Mouse (Mus musculus): Measurements from ENCODE around the gene Sox4. TPM values are rescaled to one million over a fixed set of nuclear protein-coding genes. Genes with fewer than 3 reads are reported as not detected.

The Sox4 gene
- polyA plus RNA-seq, 1 experiment from 2014 or later: 165 TPM

GRCm38 (mm10) chr13:28949279-28949915 is 4.1 kb downstream of the Sox4 start:
- no peaks in the 10 kb centered on the region for H3K27me3 ChIP-seq (ENCODE audit: control insufficient read depth, insufficient read depth, low read length)
- H3K9ac ChIP-seq (ENCODE audit: low read length): peak overlapping the region; percentile 68
- peak overlapping the region; percentile 58 for H3K4me2 ChIP-seq (ENCODE audit: low read depth)
- peak overlapping the region; percentile 100 for H3K4me3 ChIP-seq (ENCODE audit: low read depth, low read length)
- H3K36me3 ChIP-seq (ENCODE audit: control insufficient read depth, insufficient read depth, low read length): no peaks in the 10 kb centered on the region; the same call in 1 of the 2 replicates
- H3K9me3 ChIP-seq (ENCODE audit: control insufficient read depth, low read length): no peaks in the 10 kb centered on the region
- peak overlapping the region; percentile 64; the same call in 1 of the 2 replicates for H3K27ac ChIP-seq (ENCODE audit: low read depth, low read length)
- H3K4me1 ChIP-seq (ENCODE audit: control insufficient read depth, insufficient read depth, low read length): peaks cover 14% of the 10 kb centered on the region; the same call in 1 of the 2 replicates
- DNase-seq (ENCODE audit: low spot score) (no peak), ATAC-seq (ENCODE audit: insufficient read depth, low FRiP score, low TSS enrichment) (no peak)
- WGBS: 14% methylated on average over 11 of the region's 11 CpGs

GRCm38 (mm10) chr13:28948541-28948940 is 5.0 kb downstream of the Sox4 start:
- H3K4me1 ChIP-seq (ENCODE audit: control insufficient read depth, insufficient read depth, low read length): peaks cover 12% of the 10 kb centered on the region; the same call in 1 of the 2 replicates
- H3K9me3 ChIP-seq (ENCODE audit: control insufficient read depth, low read length): no peaks in the 10 kb centered on the region
- peak overlapping the region; percentile 59 for H3K9ac ChIP-seq (ENCODE audit: low read length)
- H3K27me3 ChIP-seq (ENCODE audit: control insufficient read depth, insufficient read depth, low read length): no peaks in the 10 kb centered on the region
- H3K4me2 ChIP-seq (ENCODE audit: low read depth): peak overlapping the region; percentile 58
- under 1% methylated on average over 10 of the region's 10 CpGs for WGBS
- H3K4me3 ChIP-seq (ENCODE audit: low read depth, low read length): peak overlapping the region; percentile 100
- ATAC-seq (ENCODE audit: insufficient read depth, low FRiP score, low TSS enrichment) (no peak), DNase-seq (ENCODE audit: low spot score) (peak; percentile 77)
- H3K36me3 ChIP-seq (ENCODE audit: control insufficient read depth, insufficient read depth, low read length): no peaks in the 10 kb centered on the region; the same call in 1 of the 2 replicates
- peak overlapping the region; percentile 54; the same call in 1 of the 2 replicates for H3K27ac ChIP-seq (ENCODE audit: low read depth, low read length)

- peaks cover 12% of the 10 kb centered on the region for H3K4me1 ChIP-seq (ENCODE audit: control insufficient read depth, insufficient read depth, low read length)
- WGBS: 23% methylated on average over 7 of the region's 7 CpGs
- H3K9ac ChIP-seq (ENCODE audit: low read length): 0 out of 2 replicates have a peak overlapping the region, but pooled peaks have one; percentile 20
- H3K27me3 ChIP-seq (ENCODE audit: control insufficient read depth, insufficient read depth, low read length): no peaks in the 10 kb centered on the region
- ATAC-seq (ENCODE audit: insufficient read depth, low FRiP score, low TSS enrichment) (0 out of 2 replicates have a peak, but pooled peaks have one; percentile 8), DNase-seq (ENCODE audit: low spot score) (peak; percentile 48)
- peak overlapping the region; percentile 54; the same call in 1 of the 2 replicates for H3K27ac ChIP-seq (ENCODE audit: low read depth, low read length)
- H3K36me3 ChIP-seq (ENCODE audit: control insufficient read depth, insufficient read depth, low read length): no peaks in the 10 kb centered on the region; the same call in 1 of the 2 replicates
- H3K9me3 ChIP-seq (ENCODE audit: control insufficient read depth, low read length): no peaks in the 10 kb centered on the region
- peak overlapping the region; percentile 58 for H3K4me2 ChIP-seq (ENCODE audit: low read depth)
- H3K4me3 ChIP-seq (ENCODE audit: low read depth, low read length): peak overlapping the region; percentile 100
Observed at GRCm38 (mm10) chr13:28947740-28948441, 5.6 kb downstream of the Sox4 start.

- H3K4me2 ChIP-seq (ENCODE audit: low read depth): no peak overlapping the region
- no peak overlapping the region for H3K4me3 ChIP-seq (ENCODE audit: low read depth, low read length)
- H3K27ac ChIP-seq (ENCODE audit: low read depth, low read length): 0 out of 2 replicates have a peak overlapping the region, but pooled peaks have one; percentile 44
- DNase-seq (ENCODE audit: low spot score) (peak; percentile 35), ATAC-seq (ENCODE audit: insufficient read depth, low FRiP score, low TSS enrichment) (no peak)
- H3K36me3 ChIP-seq (ENCODE audit: control insufficient read depth, insufficient read depth, low read length): no peaks in the 10 kb centered on the region
- no peaks in the 10 kb centered on the region for H3K9me3 ChIP-seq (ENCODE audit: control insufficient read depth, low read length)
- H3K4me1 ChIP-seq (ENCODE audit: control insufficient read depth, insufficient read depth, low read length): peaks cover 15% of the 10 kb centered on the region
- H3K27me3 ChIP-seq (ENCODE audit: control insufficient read depth, insufficient read depth, low read length): no peaks in the 10 kb centered on the region
- H3K9ac ChIP-seq (ENCODE audit: low read length): no peak overlapping the region
- WGBS: 57% methylated on average over 8 of the region's 8 CpGs
Observed at GRCm38 (mm10) chr13:28946565-28947135, 6.9 kb downstream of the Sox4 start.

GRCm38 (mm10) chr13:28945681-28946080 is 7.8 kb downstream of the Sox4 start:
- no peak overlapping the region for H3K27ac ChIP-seq (ENCODE audit: low read depth, low read length)
- no peak for ATAC-seq (ENCODE audit: insufficient read depth, low FRiP score, low TSS enrichment)
- H3K4me2 ChIP-seq (ENCODE audit: low read depth): no peak overlapping the region
- no peak overlapping the region for H3K9ac ChIP-seq (ENCODE audit: low read length)
- WGBS: 91% methylated on average over 5 of the region's 5 CpGs
- no peaks in the 10 kb centered on the region for H3K36me3 ChIP-seq (ENCODE audit: control insufficient read depth, insufficient read depth, low read length)
- H3K27me3 ChIP-seq (ENCODE audit: control insufficient read depth, insufficient read depth, low read length): no peaks in the 10 kb centered on the region
- peak; percentile 11 for DNase-seq (ENCODE audit: low spot score)
- H3K4me1 ChIP-seq (ENCODE audit: control insufficient read depth, insufficient read depth, low read length): peaks cover 15% of the 10 kb centered on the region
- no peaks in the 10 kb centered on the region for H3K9me3 ChIP-seq (ENCODE audit: control insufficient read depth, low read length)
- no peak overlapping the region for H3K4me3 ChIP-seq (ENCODE audit: low read depth, low read length)

- Histone ChIP-seq H3K27ac (ENCODE audit: low read depth, low read length) (no peak overlapping the region), H3K4me3 (ENCODE audit: low read depth, low read length) (no peak overlapping the region), H3K9me3 (ENCODE audit: control insufficient read depth, low read length) (no peaks in the 10 kb centered on the region), H3K4me1 (ENCODE audit: control insufficient read depth, insufficient read depth, low read length) (peaks cover 8% of the 10 kb centered on the region), H3K27me3 (ENCODE audit: control insufficient read depth, insufficient read depth, low read length) (no peaks in the 10 kb centered on the region), H3K36me3 (ENCODE audit: control insufficient read depth, insufficient read depth, low read length) (no peaks in the 10 kb centered on the region), H3K9ac (ENCODE audit: low read length) (no peak overlapping the region), H3K4me2 (ENCODE audit: low read depth) (no peak overlapping the region)
- ATAC-seq (ENCODE audit: insufficient read depth, low FRiP score, low TSS enrichment): no peak
- no peak for DNase-seq (ENCODE audit: low spot score)
- 57% methylated on average over 4 of the region's 4 CpGs for WGBS
Observed at GRCm38 (mm10) chr13:28942926-28943325, 10.6 kb downstream of the Sox4 start.

- Histone ChIP-seq H3K4me2 (ENCODE audit: low read depth) (no peak overlapping the region), H3K36me3 (ENCODE audit: control insufficient read depth, insufficient read depth, low read length) (no peaks in the 10 kb centered on the region), H3K4me1 (ENCODE audit: control insufficient read depth, insufficient read depth, low read length) (peaks cover 3% of the 10 kb centered on the region; the same call in 1 of the 2 replicates), H3K27me3 (ENCODE audit: control insufficient read depth, insufficient read depth, low read length) (no peaks in the 10 kb centered on the region), H3K9me3 (ENCODE audit: control insufficient read depth, low read length) (no peaks in the 10 kb centered on the region), H3K4me3 (ENCODE audit: low read depth, low read length) (no peak overlapping the region), H3K27ac (ENCODE audit: low read depth, low read length) (no peak overlapping the region), H3K9ac (ENCODE audit: low read length) (no peak overlapping the region)
- DNase-seq (ENCODE audit: low spot score): no peak
- 3% methylated on average over 4 of the region's 4 CpGs for WGBS
- peak; percentile 42; the same call in 1 of the 2 replicates for ATAC-seq (ENCODE audit: insufficient read depth, low FRiP score, low TSS enrichment)
Observed at GRCm38 (mm10) chr13:28941983-28942630, 11.4 kb downstream of the Sox4 start.

GRCm38 (mm10) chr13:28933375-28933774 is 20.1 kb downstream of the Sox4 start:
- Histone ChIP-seq H3K4me2 (ENCODE audit: low read depth) (no peak overlapping the region), H3K27ac (ENCODE audit: low read depth, low read length) (no peak overlapping the region), H3K27me3 (ENCODE audit: control insufficient read depth, insufficient read depth, low read length) (no peaks in the 10 kb centered on the region), H3K9me3 (ENCODE audit: control insufficient read depth, low read length) (no peaks in the 10 kb centered on the region), H3K36me3 (ENCODE audit: control insufficient read depth, insufficient read depth, low read length) (no peaks in the 10 kb centered on the region), H3K9ac (ENCODE audit: low read length) (no peak overlapping the region), H3K4me1 (ENCODE audit: control insufficient read depth, insufficient read depth, low read length) (no peaks in the 10 kb centered on the region), H3K4me3 (ENCODE audit: low read depth, low read length) (no peak overlapping the region)
- WGBS: 95% methylated on average over 8 of the region's 8 CpGs
- DNase-seq (ENCODE audit: low spot score): no peak
- no peak for ATAC-seq (ENCODE audit: insufficient read depth, low FRiP score, low TSS enrichment)
